Mouse (Mus musculus): ENCODE results near the gene Adprhl2. TPM values are rescaled to one million over a fixed set of nuclear protein-coding genes. Genes with fewer than 3 reads are reported as not detected.
A peak's percentile ranks its signal among the peaks of the same experiment; 100 is the strongest.

The Adprhl2 gene
- polyA plus RNA-seq, 1 experiment from 2014 or later, result 50.9 TPM

GRCm38 (mm10) chr4:126288085-126288666, 33.3 kb downstream of the Adprhl2 start:
- DNase-seq (ENCODE audit: low spot score), result no peak
- Histone ChIP-seq H3K4me3 (ENCODE audit: low read depth, low read length) (no peak overlapping the region), H3K36me3 (ENCODE audit: control insufficient read depth, insufficient read depth, low read length) (no peaks in the 10 kb centered on the region), H3K4me2 (ENCODE audit: low read length) (peak overlapping the region; percentile 57), H3K4me1 (replicated peaks; ENCODE audit: control insufficient read depth, insufficient read depth, low read length) (0 out of 2 replicates have a peak, but pooled peaks cover 5% of the 10 kb centered on the region), H3K27me3 (replicated peaks; ENCODE audit: control insufficient read depth, insufficient read depth, low read length) (peaks cover 36% of the 10 kb centered on the region), H3K27ac (ENCODE audit: low read depth) (peak overlapping the region; percentile 40; the same call in 1 of the 2 replicates), H3K9ac (ENCODE audit: low read length) (no peak overlapping the region), H3K9me3 (ENCODE audit: control insufficient read depth, low read length) (no peaks in the 10 kb centered on the region)
- 34% methylated on average over 17 of the region's 17 CpGs for WGBS
- ATAC-seq (replicated peaks; ENCODE audit: low FRiP score, low TSS enrichment, low read depth), result no peak

GRCm38 (mm10) chr4:126287302-126287995, 34.1 kb downstream of the Adprhl2 start:
- 26% methylated on average over 11 of the region's 11 CpGs for WGBS
- Histone ChIP-seq H3K9me3 (ENCODE audit: control insufficient read depth, low read length) (no peaks in the 10 kb centered on the region), H3K4me2 (ENCODE audit: low read length) (peak overlapping the region; percentile 57), H3K27me3 (replicated peaks; ENCODE audit: control insufficient read depth, insufficient read depth, low read length) (peaks cover 36% of the 10 kb centered on the region), H3K9ac (ENCODE audit: low read length) (no peak overlapping the region), H3K27ac (ENCODE audit: low read depth) (no peak overlapping the region), H3K4me1 (replicated peaks; ENCODE audit: control insufficient read depth, insufficient read depth, low read length) (0 out of 2 replicates have a peak, but pooled peaks cover 5% of the 10 kb centered on the region), H3K36me3 (ENCODE audit: control insufficient read depth, insufficient read depth, low read length) (no peaks in the 10 kb centered on the region), H3K4me3 (ENCODE audit: low read depth, low read length) (peak overlapping the region; percentile 41)
- ATAC-seq (replicated peaks; ENCODE audit: low FRiP score, low TSS enrichment, low read depth), result no peak
- no peak for DNase-seq (ENCODE audit: low spot score)

GRCm38 (mm10) chr4:126286492-126286891, 35.0 kb downstream of the Adprhl2 start, which contains the start of gene Col8a2:
Gene Col8a2, plus strand, starts transcription at chr4:126286793.
- Histone ChIP-seq H3K27me3 (replicated peaks; ENCODE audit: control insufficient read depth, insufficient read depth, low read length) (peaks cover 36% of the 10 kb centered on the region), H3K27ac (ENCODE audit: low read depth) (no peak within 1 kb of the TSS), H3K9ac (ENCODE audit: low read length) (peak within 1 kb of the TSS; percentile 27; the same call in 1 of the 2 replicates), H3K4me1 (replicated peaks; ENCODE audit: control insufficient read depth, insufficient read depth, low read length) (0 out of 2 replicates have a peak, but pooled peaks cover 5% of the 10 kb centered on the region), H3K4me2 (ENCODE audit: low read length) (peak within 1 kb of the TSS; percentile 57), H3K4me3 (ENCODE audit: low read depth, low read length) (peak within 1 kb of the TSS; percentile 41), H3K36me3 (ENCODE audit: control insufficient read depth, insufficient read depth, low read length) (no peaks in the 10 kb centered on the region), H3K9me3 (ENCODE audit: control insufficient read depth, low read length) (no peaks in the 10 kb centered on the region)
- ATAC-seq (replicated peaks; ENCODE audit: low FRiP score, low TSS enrichment, low read depth) (peak; percentile 56), DNase-seq (ENCODE audit: low spot score) (peak; percentile 62)
- 2% methylated on average over 36 of the region's 42 CpGs for WGBS

- H3K27me3 ChIP-seq (replicated peaks; ENCODE audit: control insufficient read depth, insufficient read depth, low read length), result peaks cover 28% of the 10 kb centered on the region
- WGBS, result 84% methylated on average over 8 of the region's 8 CpGs
- no peak overlapping the region for H3K27ac ChIP-seq (ENCODE audit: low read depth)
- no peak overlapping the region for H3K4me3 ChIP-seq (ENCODE audit: low read depth, low read length)
- H3K4me2 ChIP-seq (ENCODE audit: low read length), result no peak overlapping the region
- peaks cover 8% of the 10 kb centered on the region; the same call in 1 of the 2 replicates for H3K4me1 ChIP-seq (replicated peaks; ENCODE audit: control insufficient read depth, insufficient read depth, low read length)
- no peak for DNase-seq (ENCODE audit: low spot score)
- no peak overlapping the region for H3K9ac ChIP-seq (ENCODE audit: low read length)
- no peaks in the 10 kb centered on the region for H3K36me3 ChIP-seq (ENCODE audit: control insufficient read depth, insufficient read depth, low read length)
- ATAC-seq (replicated peaks; ENCODE audit: low FRiP score, low TSS enrichment, low read depth), result no peak
- H3K9me3 ChIP-seq (ENCODE audit: control insufficient read depth, low read length), result no peaks in the 10 kb centered on the region
These were observed 37.9 kb downstream of the Adprhl2 start for GRCm38 (mm10) chr4:126283582-126283981.

- no peaks in the 10 kb centered on the region for H3K9me3 ChIP-seq (ENCODE audit: control insufficient read depth, low read length)
- H3K4me2 ChIP-seq (ENCODE audit: low read length), result no peak overlapping the region
- H3K4me3 ChIP-seq (ENCODE audit: low read depth, low read length), result no peak overlapping the region
- 62% methylated on average over 9 of the region's 9 CpGs for WGBS
- ATAC-seq (replicated peaks; ENCODE audit: low FRiP score, low TSS enrichment, low read depth), result no peak
- peaks cover 10% of the 10 kb centered on the region; the same call in 1 of the 2 replicates for H3K4me1 ChIP-seq (replicated peaks; ENCODE audit: control insufficient read depth, insufficient read depth, low read length)
- H3K9ac ChIP-seq (ENCODE audit: low read length), result no peak overlapping the region
- no peak for DNase-seq (ENCODE audit: low spot score)
- H3K36me3 ChIP-seq (ENCODE audit: control insufficient read depth, insufficient read depth, low read length), result no peaks in the 10 kb centered on the region
- H3K27ac ChIP-seq (ENCODE audit: low read depth), result no peak overlapping the region
- peaks cover 11% of the 10 kb centered on the region for H3K27me3 ChIP-seq (replicated peaks; ENCODE audit: control insufficient read depth, insufficient read depth, low read length)
These were observed 39.8 kb downstream of the Adprhl2 start for GRCm38 (mm10) chr4:126281706-126282105.

GRCm38 (mm10) chr4:126278961-126279360, 42.5 kb downstream of the Adprhl2 start:
- no peak for ATAC-seq (replicated peaks; ENCODE audit: low FRiP score, low TSS enrichment, low read depth)
- H3K9ac ChIP-seq (ENCODE audit: low read length), result no peak overlapping the region
- no peaks in the 10 kb centered on the region for H3K27me3 ChIP-seq (replicated peaks; ENCODE audit: control insufficient read depth, insufficient read depth, low read length)
- WGBS, result 58% methylated on average over 9 of the region's 9 CpGs
- H3K27ac ChIP-seq (ENCODE audit: low read depth), result no peak overlapping the region
- H3K4me3 ChIP-seq (ENCODE audit: low read depth, low read length), result no peak overlapping the region
- H3K4me2 ChIP-seq (ENCODE audit: low read length), result no peak overlapping the region
- DNase-seq (ENCODE audit: low spot score), result no peak
- H3K9me3 ChIP-seq (ENCODE audit: control insufficient read depth, low read length), result no peaks in the 10 kb centered on the region
- peaks cover 9% of the 10 kb centered on the region; the same call in 1 of the 2 replicates for H3K4me1 ChIP-seq (replicated peaks; ENCODE audit: control insufficient read depth, insufficient read depth, low read length)
- H3K36me3 ChIP-seq (ENCODE audit: control insufficient read depth, insufficient read depth, low read length), result peaks cover 7% of the 10 kb centered on the region

- no peak overlapping the region for H3K9ac ChIP-seq (ENCODE audit: low read length)
- no peaks in the 10 kb centered on the region for H3K9me3 ChIP-seq (ENCODE audit: control insufficient read depth, low read length)
- no peak overlapping the region for H3K27ac ChIP-seq (ENCODE audit: low read depth)
- H3K27me3 ChIP-seq (replicated peaks; ENCODE audit: control insufficient read depth, insufficient read depth, low read length), result no peaks in the 10 kb centered on the region
- H3K4me1 ChIP-seq (replicated peaks; ENCODE audit: control insufficient read depth, insufficient read depth, low read length), result peaks cover 9% of the 10 kb centered on the region; the same call in 1 of the 2 replicates
- DNase-seq (ENCODE audit: low spot score), result no peak
- H3K36me3 ChIP-seq (ENCODE audit: control insufficient read depth, insufficient read depth, low read length), result peaks cover 8% of the 10 kb centered on the region
- H3K4me2 ChIP-seq (ENCODE audit: low read length), result no peak overlapping the region
- ATAC-seq (replicated peaks; ENCODE audit: low FRiP score, low TSS enrichment, low read depth), result no peak
- no peak overlapping the region for H3K4me3 ChIP-seq (ENCODE audit: low read depth, low read length)
- 28% methylated on average over 9 of the region's 9 CpGs for WGBS
These were observed 43.0 kb downstream of the Adprhl2 start for GRCm38 (mm10) chr4:126278565-126278915.

- peak overlapping the region; percentile 28; the same call in 1 of the 2 replicates for H3K4me2 ChIP-seq (ENCODE audit: low read length)
- no peak overlapping the region for H3K27ac ChIP-seq (ENCODE audit: low read depth)
- peak; percentile 84 for DNase-seq (ENCODE audit: low spot score)
- no peak overlapping the region for H3K9ac ChIP-seq (ENCODE audit: low read length)
- H3K36me3 ChIP-seq (ENCODE audit: control insufficient read depth, insufficient read depth, low read length), result peaks cover 13% of the 10 kb centered on the region
- no peaks in the 10 kb centered on the region for H3K9me3 ChIP-seq (ENCODE audit: control insufficient read depth, low read length)
- H3K27me3 ChIP-seq (replicated peaks; ENCODE audit: control insufficient read depth, insufficient read depth, low read length), result no peaks in the 10 kb centered on the region
- H3K4me3 ChIP-seq (ENCODE audit: low read depth, low read length), result no peak overlapping the region
- WGBS, result 10% methylated on average over 13 of the region's 13 CpGs
- H3K4me1 ChIP-seq (replicated peaks; ENCODE audit: control insufficient read depth, insufficient read depth, low read length), result peaks cover 9% of the 10 kb centered on the region; the same call in 1 of the 2 replicates
- ATAC-seq (replicated peaks; ENCODE audit: low FRiP score, low TSS enrichment, low read depth), result 0 out of 2 replicates have a peak, but pooled peaks have one; percentile 50
These were observed 43.5 kb downstream of the Adprhl2 start for GRCm38 (mm10) chr4:126277906-126278564.
